Mouse (Mus musculus): ENCODE measurements at regions not wholly inside any gene's neighbourhood (a gene's known extent, or its start where the extent isn't known, plus 50 kb on each side); places are given as distances from the start of the nearest gene placed in this dataset.

GRCm38 (mm10) chr1:57209281-57209680 lies 168.1 kb upstream of the 1700066M21Rik start:
- Histone ChIP-seq H3K79me2 (ENCODE audit: control insufficient read depth, insufficient read depth, low read length, poor library complexity) (no peaks in the 10 kb centered on the region), H3K4me1 (ENCODE audit: control insufficient read depth in 1 of 2, insufficient read depth in 2 of 2, low read length in 2 of 2) (no peaks in the 10 kb centered on the region), H3K27me3 (ENCODE audit: control insufficient read depth in 1 of 2, insufficient read depth in 2 of 2, low read length in 2 of 2) (no peaks in the 10 kb centered on the region), H3K27ac (ENCODE audit: control insufficient read depth, low read depth, low read length) (no peak overlapping the region), H3K4me3 (ENCODE audit: control insufficient read depth in 1 of 2, insufficient read depth in 1 of 2, low read depth in 2 of 2, low read length in 2 of 2) (no peak overlapping the region), H3K9me3 (replicated peaks; ENCODE audit: insufficient read depth, low read length) (no peaks in the 10 kb centered on the region), H3K9ac (ENCODE audit: control insufficient read depth, low read depth, low read length, poor library complexity, severe bottlenecking) (no peak overlapping the region), H3K36me3 (ENCODE audit: control insufficient read depth in 1 of 2, insufficient read depth in 2 of 2, low read length in 2 of 2) (no peaks in the 10 kb centered on the region)
- no peak for DNase-seq (ENCODE audit: low read depth, low spot score)
- TF ChIP-seq SIN3A (IDR thresholded peaks at IDR 0.05; ENCODE audit: low read length) (no peak), MAFK (IDR thresholded peaks at IDR 0.05; ENCODE audit: borderline replicate concordance, low read depth, low read length) (no peak), NRF1 (IDR thresholded peaks at IDR 0.05; ENCODE audit: insufficient read depth, low read depth, low read length, poor library complexity, severe bottlenecking) (no peak), SMC3 (IDR thresholded peaks at IDR 0.05; ENCODE audit: low read depth, low read length) (no peak), ETS1 (IDR thresholded peaks at IDR 0.05; ENCODE audit: low read depth, low read length) (no peak), CTCF (IDR thresholded peaks at IDR 0.05 in 2 of 3, conservative IDR thresholded peaks at IDR 0.05 in 1 of 3; ENCODE audit: control insufficient read depth in 1 of 3, insufficient read depth in 1 of 3, low read depth in 2 of 3, low read length in 3 of 3, poor library complexity in 1 of 3, severe bottlenecking in 1 of 3) (no peak), TBP (IDR thresholded peaks at IDR 0.05; ENCODE audit: low read depth, low read length) (no peak), MEF2A (IDR thresholded peaks at IDR 0.05; ENCODE audit: extremely low read depth, insufficient replicate concordance, low read depth, low read length, poor library complexity, severe bottlenecking) (no peak), HCFC1 (IDR thresholded peaks at IDR 0.05; ENCODE audit: low read depth, low read length) (no peak), EP300 (IDR thresholded peaks at IDR 0.05; ENCODE audit: low read depth in 1 of 2, low read length in 2 of 2) (no peak), ZMIZ1 (IDR thresholded peaks at IDR 0.05; ENCODE audit: low read depth, low read length) (no peak), MXI1 (IDR thresholded peaks at IDR 0.05; ENCODE audit: low read depth, low read length) (no peak), USF2 (IDR thresholded peaks at IDR 0.05; ENCODE audit: borderline replicate concordance in 1 of 2, insufficient read depth in 1 of 2, low read depth in 1 of 2, low read length in 2 of 2) (no peak), MAX (IDR thresholded peaks at IDR 0.05; ENCODE audit: low read length) (no peak), E2F4 (IDR thresholded peaks at IDR 0.05; ENCODE audit: borderline replicate concordance, low read depth, low read length) (no peak), BHLHE40 (IDR thresholded peaks at IDR 0.05; ENCODE audit: borderline replicate concordance, low read depth, low read length) (no peak), RCOR1 (IDR thresholded peaks at IDR 0.05; ENCODE audit: low read depth, low read length) (no peak), UBTF (IDR thresholded peaks at IDR 0.05; ENCODE audit: borderline replicate concordance, insufficient read depth, low read depth, low read length) (no peak), GATA1 (IDR thresholded peaks at IDR 0.05; ENCODE audit: low read depth, low read length) (no peak), ZNF384 (IDR thresholded peaks at IDR 0.05; ENCODE audit: low read depth, low read length) (no peak)

- Histone ChIP-seq H3K9ac (ENCODE audit: control insufficient read depth, low read depth, low read length, poor library complexity, severe bottlenecking) (no peak overlapping the region), H3K79me2 (ENCODE audit: control insufficient read depth, insufficient read depth, low read length, poor library complexity) (no peaks in the 10 kb centered on the region), H3K36me3 (ENCODE audit: control insufficient read depth in 1 of 2, insufficient read depth in 2 of 2, low read length in 2 of 2) (no peaks in the 10 kb centered on the region), H3K9me3 (replicated peaks; ENCODE audit: insufficient read depth, low read length) (no peaks in the 10 kb centered on the region), H3K4me3 (ENCODE audit: control insufficient read depth in 1 of 2, insufficient read depth in 1 of 2, low read depth in 2 of 2, low read length in 2 of 2) (no peak overlapping the region), H3K4me1 (ENCODE audit: control insufficient read depth in 1 of 2, insufficient read depth in 2 of 2, low read length in 2 of 2) (no peaks in the 10 kb centered on the region), H3K27ac (ENCODE audit: control insufficient read depth, low read depth, low read length) (no peak overlapping the region), H3K27me3 (ENCODE audit: control insufficient read depth in 1 of 2, insufficient read depth in 2 of 2, low read length in 2 of 2) (no peaks in the 10 kb centered on the region)
- DNase-seq (ENCODE audit: low read depth, low spot score), result no peak
- TF ChIP-seq POLR2A (IDR thresholded peaks at IDR 0.05; ENCODE audit: control insufficient read depth in 1 of 2, insufficient read depth in 1 of 2, low read depth in 1 of 2, low read length in 2 of 2, poor library complexity in 1 of 2), result no peak
- TF ChIP-seq TAL1 (IDR thresholded peaks at IDR 0.05; ENCODE audit: low read length), result no peak
- no peak for TF ChIP-seq USF1 (IDR thresholded peaks at IDR 0.05; ENCODE audit: low read depth, low read length)
- TF ChIP-seq TCF12 (IDR thresholded peaks at IDR 0.05; ENCODE audit: low read depth, low read length), result no peak
- no peak for TF ChIP-seq MEF2A (IDR thresholded peaks at IDR 0.05; ENCODE audit: extremely low read depth, insufficient replicate concordance, low read depth, low read length, poor library complexity, severe bottlenecking)
- no peak for TF ChIP-seq MYB (IDR thresholded peaks at IDR 0.05; ENCODE audit: low read depth, low read length)
- no peak for TF ChIP-seq USF2 (IDR thresholded peaks at IDR 0.05; ENCODE audit: borderline replicate concordance in 1 of 2, insufficient read depth in 1 of 2, low read depth in 1 of 2, low read length in 2 of 2)
- TF ChIP-seq SIN3A (IDR thresholded peaks at IDR 0.05; ENCODE audit: low read length), result no peak
- TF ChIP-seq RCOR1 (IDR thresholded peaks at IDR 0.05; ENCODE audit: low read depth, low read length), result no peak
- no peak for TF ChIP-seq CTCF (IDR thresholded peaks at IDR 0.05 in 2 of 3, conservative IDR thresholded peaks at IDR 0.05 in 1 of 3; ENCODE audit: control insufficient read depth in 1 of 3, insufficient read depth in 1 of 3, low read depth in 2 of 3, low read length in 3 of 3, poor library complexity in 1 of 3, severe bottlenecking in 1 of 3)
- no peak for TF ChIP-seq NELFE (IDR thresholded peaks at IDR 0.05; ENCODE audit: low read depth, low read length)
- no peak for TF ChIP-seq BHLHE40 (IDR thresholded peaks at IDR 0.05; ENCODE audit: borderline replicate concordance, low read depth, low read length)
- no peak for TF ChIP-seq TBP (IDR thresholded peaks at IDR 0.05; ENCODE audit: low read depth, low read length)
- no peak for TF ChIP-seq MYC (IDR thresholded peaks at IDR 0.05; ENCODE audit: low read depth, low read length)
- TF ChIP-seq CHD2 (IDR thresholded peaks at IDR 0.05; ENCODE audit: low read length), result no peak
- no peak for TF ChIP-seq GABPA (IDR thresholded peaks at IDR 0.05; ENCODE audit: low read depth, low read length)
- no peak for TF ChIP-seq HCFC1 (IDR thresholded peaks at IDR 0.05; ENCODE audit: low read depth, low read length)
These were observed 166.4 kb upstream of the 1700066M21Rik start for GRCm38 (mm10) chr1:57211046-57211445.
